Mouse (Mus musculus): Measurements from ENCODE around the gene Ctdspl.

DNA sequence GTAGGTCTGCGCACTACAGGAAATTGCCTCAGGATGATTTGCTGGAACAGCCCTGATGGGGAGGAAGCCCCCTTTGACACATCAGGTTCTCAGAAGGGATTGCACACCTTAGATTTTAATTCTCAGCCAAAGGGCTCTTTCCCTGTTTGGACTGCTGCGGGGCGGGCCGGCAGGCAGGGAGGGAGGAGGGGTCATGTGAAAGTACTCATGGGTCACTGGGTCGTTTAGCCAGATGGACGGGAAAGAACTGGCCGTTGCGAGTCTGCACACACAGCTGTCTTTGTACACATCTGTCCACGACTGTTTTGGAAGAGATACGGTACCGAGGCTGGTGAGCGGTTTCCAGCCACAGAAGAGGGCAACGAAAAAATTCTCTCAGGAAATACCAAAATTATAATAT, 13.2 kb downstream of the Ctdspl start:
- TF ChIP-seq EP300 (IDR thresholded peaks at IDR 0.05) (peak; percentile 25; the same call in 1 of the 2 replicates), CTCF (IDR thresholded peaks at IDR 0.05) (no peak)
